Mouse (Mus musculus): ENCODE measurements at regions not wholly inside any gene's neighbourhood (a gene's known extent, or its start where the extent isn't known, plus 50 kb on each side); places are given as distances from the start of the nearest gene placed in this dataset.

DNA sequence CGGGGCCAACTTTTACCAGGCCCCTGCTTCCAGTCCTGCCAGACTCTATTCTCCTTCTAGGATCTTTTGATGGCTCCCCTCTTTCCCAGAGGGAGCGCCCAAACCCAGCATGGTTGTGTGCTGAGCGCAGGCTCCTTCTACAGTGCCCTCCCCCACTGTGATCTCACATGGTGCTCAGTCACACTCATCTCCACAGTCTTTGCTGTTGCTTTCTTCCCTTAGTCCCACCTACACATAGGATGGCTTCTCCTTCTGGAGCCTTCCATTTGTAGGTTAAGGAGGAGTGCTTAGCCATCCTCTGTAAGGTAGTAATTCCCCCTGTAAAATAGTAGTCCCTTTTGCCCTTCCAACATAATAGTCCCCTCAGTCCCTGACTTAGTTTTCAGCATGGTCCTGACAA is 222.2 kb upstream of the Zfp64 start:
- no peaks in the 10 kb centered on the region for H3K4me1 ChIP-seq (ENCODE audit: insufficient read depth)
- no peaks in the 10 kb centered on the region for H3K27me3 ChIP-seq (ENCODE audit: insufficient read depth, low read length)
- TF ChIP-seq CTCF (IDR thresholded peaks at IDR 0.05; ENCODE audit: low read depth), result no peak
- H3K9me3 ChIP-seq (ENCODE audit: low read depth, low read length), result no peaks in the 10 kb centered on the region
- H3K4me3 ChIP-seq (ENCODE audit: low read depth, low read length), result no peak overlapping the region
- no peak for ATAC-seq (ENCODE audit: insufficient read depth)
- H3K27ac ChIP-seq (ENCODE audit: low read depth), result no peak overlapping the region
- DNase-seq, result no peak
- H3K9ac ChIP-seq, result no peak overlapping the region
- 88% methylated on average over 3 of the region's 3 CpGs for WGBS
- H3K4me2 ChIP-seq, result no peak overlapping the region
- no peaks in the 10 kb centered on the region for H3K36me3 ChIP-seq (ENCODE audit: insufficient read depth)

DNA sequence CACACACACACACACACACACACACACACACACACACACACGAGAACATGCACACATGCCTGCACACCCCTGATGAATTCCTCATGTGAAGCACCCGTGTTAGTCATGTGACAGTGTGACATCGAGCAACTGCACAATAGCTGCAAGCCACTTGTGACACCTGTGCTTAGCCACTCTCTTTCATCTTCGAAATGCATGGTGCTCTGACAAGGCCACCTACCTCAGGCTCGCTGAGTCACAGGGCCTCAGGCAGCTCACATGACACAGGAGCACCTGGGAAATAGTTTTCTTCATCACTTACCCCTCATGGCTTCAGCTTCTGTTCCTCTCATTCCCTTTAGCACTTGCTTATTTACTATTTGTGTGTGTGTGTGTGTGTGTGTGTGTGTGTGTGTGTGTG is 213.4 kb upstream of the Zfp64 start:
- no peaks in the 10 kb centered on the region for H3K4me1 ChIP-seq (ENCODE audit: insufficient read depth)
- H3K9me3 ChIP-seq (ENCODE audit: low read depth, low read length), result no peaks in the 10 kb centered on the region
- H3K27ac ChIP-seq (ENCODE audit: low read depth), result no peak overlapping the region
- no peak overlapping the region for H3K4me2 ChIP-seq
- DNase-seq, result no peak
- TF ChIP-seq CTCF (IDR thresholded peaks at IDR 0.05; ENCODE audit: low read depth), result no peak
- no peaks in the 10 kb centered on the region for H3K27me3 ChIP-seq (ENCODE audit: insufficient read depth, low read length)
- no peak for ATAC-seq (ENCODE audit: insufficient read depth)
- WGBS, result 65% methylated on average over 5 of the region's 5 CpGs
- no peak overlapping the region for H3K9ac ChIP-seq
- H3K4me3 ChIP-seq (ENCODE audit: low read depth, low read length), result no peak overlapping the region
- H3K36me3 ChIP-seq (ENCODE audit: insufficient read depth), result no peaks in the 10 kb centered on the region

DNA sequence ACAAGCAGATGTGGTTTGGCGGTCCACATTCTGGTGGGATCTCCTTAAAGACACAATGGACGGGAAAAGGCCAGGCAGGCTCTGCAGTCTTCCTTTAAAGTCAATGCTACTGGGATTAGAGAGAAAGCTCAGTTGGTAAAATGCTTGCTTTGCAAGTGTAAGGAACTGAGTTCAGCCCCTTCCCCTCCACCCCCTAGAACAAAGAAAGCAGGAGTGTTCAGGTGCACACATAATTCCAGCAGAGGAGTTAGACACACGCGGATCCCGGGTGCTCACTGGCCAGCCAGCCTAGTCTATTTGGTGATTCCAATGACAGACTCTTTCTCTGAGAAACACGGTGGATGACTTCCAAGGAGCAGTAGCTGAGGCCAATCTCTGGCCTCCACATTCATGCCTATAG is 213.0 kb upstream of the Zfp64 start:
- Histone ChIP-seq H3K27me3 (ENCODE audit: insufficient read depth, low read length) (no peaks in the 10 kb centered on the region), H3K4me3 (ENCODE audit: low read depth, low read length) (no peak overlapping the region), H3K9me3 (ENCODE audit: low read depth, low read length) (no peaks in the 10 kb centered on the region), H3K27ac (ENCODE audit: low read depth) (no peak overlapping the region), H3K9ac (no peak overlapping the region), H3K4me1 (ENCODE audit: insufficient read depth) (no peaks in the 10 kb centered on the region), H3K36me3 (ENCODE audit: insufficient read depth) (no peaks in the 10 kb centered on the region), H3K4me2 (no peak overlapping the region)
- ATAC-seq (ENCODE audit: insufficient read depth), result no peak
- WGBS, result 69% methylated on average over 6 of the region's 6 CpGs
- no peak for TF ChIP-seq CTCF (IDR thresholded peaks at IDR 0.05; ENCODE audit: low read depth)
- no peak for DNase-seq

GRCm38 (mm10) chr2:169161651-169162050 is 206.3 kb upstream of the Zfp64 start:
- no peaks in the 10 kb centered on the region for H3K9me3 ChIP-seq (ENCODE audit: low read depth, low read length)
- 0 out of 2 replicates have a peak, but pooled peaks cover 3% of the 10 kb centered on the region for H3K4me1 ChIP-seq (ENCODE audit: insufficient read depth)
- no peak overlapping the region for H3K4me2 ChIP-seq
- ATAC-seq (ENCODE audit: insufficient read depth) (no peak), DNase-seq (peak; percentile 27)
- H3K27ac ChIP-seq (ENCODE audit: low read depth), result no peak overlapping the region
- no peaks in the 10 kb centered on the region for H3K27me3 ChIP-seq (ENCODE audit: insufficient read depth, low read length)
- H3K36me3 ChIP-seq (ENCODE audit: insufficient read depth), result no peaks in the 10 kb centered on the region
- WGBS, result 57% methylated on average over 8 of the region's 8 CpGs
- no peak overlapping the region for H3K9ac ChIP-seq
- TF ChIP-seq CTCF (IDR thresholded peaks at IDR 0.05; ENCODE audit: low read depth), result peak; percentile 14; the same call in 1 of the 2 replicates
- H3K4me3 ChIP-seq (ENCODE audit: low read depth, low read length), result no peak overlapping the region

GRCm38 (mm10) chr2:169158760-169159159 is 203.4 kb upstream of the Zfp64 start:
- H3K4me3 ChIP-seq (ENCODE audit: low read depth, low read length), result 0 out of 2 replicates have a peak overlapping the region, but pooled peaks have one; percentile 3
- H3K9ac ChIP-seq, result no peak overlapping the region; the same call in 1 of the 2 replicates

DNA sequence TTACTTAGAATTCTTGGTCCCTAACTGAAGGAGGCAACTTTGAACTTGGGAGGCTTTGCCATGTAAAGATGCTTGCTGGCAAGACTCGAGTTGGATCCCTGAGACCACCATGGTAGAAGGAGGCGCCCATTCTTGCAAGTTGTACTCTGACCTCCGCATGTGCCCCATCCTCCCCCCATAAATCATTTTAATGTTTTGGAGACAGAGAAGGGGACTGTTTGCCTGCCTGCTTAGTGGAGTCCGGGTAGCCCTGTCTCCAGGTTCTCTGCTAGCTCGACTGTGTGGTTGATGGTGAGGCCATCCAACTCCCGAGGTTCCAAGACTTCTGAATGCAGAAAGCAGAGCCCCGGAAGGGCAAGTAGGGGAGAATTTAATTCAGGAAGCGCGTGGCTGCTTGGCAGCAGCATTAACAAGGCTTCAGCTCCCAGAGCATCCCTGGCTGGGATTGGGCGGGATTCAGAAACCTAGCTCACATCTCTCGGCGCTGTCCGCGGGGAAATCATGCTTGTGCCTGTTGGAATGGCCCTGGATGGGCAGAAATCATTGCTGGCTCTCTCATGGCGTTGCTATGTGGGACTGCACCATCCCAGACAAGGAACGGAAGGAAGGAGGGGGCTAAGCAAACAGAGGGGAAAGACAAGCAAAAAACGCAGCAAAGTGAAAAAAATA is 202.8 kb upstream of the Zfp64 start:
- peak; percentile 62 for ATAC-seq (ENCODE audit: insufficient read depth)
- Histone ChIP-seq H3K9ac (peak overlapping the region; percentile 18; the same call in 1 of the 2 replicates), H3K4me2 (peak overlapping the region; percentile 46), H3K9me3 (ENCODE audit: low read depth, low read length) (no peaks in the 10 kb centered on the region), H3K36me3 (ENCODE audit: insufficient read depth) (no peaks in the 10 kb centered on the region), H3K4me1 (ENCODE audit: insufficient read depth) (0 out of 2 replicates have a peak, but pooled peaks cover 3% of the 10 kb centered on the region), H3K27ac (ENCODE audit: low read depth) (no peak overlapping the region), H3K27me3 (ENCODE audit: insufficient read depth, low read length) (no peaks in the 10 kb centered on the region), H3K4me3 (ENCODE audit: low read depth, low read length) (0 out of 2 replicates have a peak overlapping the region, but pooled peaks have one; percentile 3)
- TF ChIP-seq CTCF (IDR thresholded peaks at IDR 0.05; ENCODE audit: low read depth), result no peak
- WGBS, result 29% methylated on average over 17 of the region's 17 CpGs
- DNase-seq, result peak; percentile 66

More at GRCm38 (mm10) chr2:169158760-169159159, 203.4 kb upstream of the Zfp64 start:
- ATAC-seq (ENCODE audit: insufficient read depth) (no peak), DNase-seq (no peak)
- TF ChIP-seq CTCF (IDR thresholded peaks at IDR 0.05; ENCODE audit: low read depth), result no peak
- Histone ChIP-seq H3K27ac (ENCODE audit: low read depth) (no peak overlapping the region), H3K36me3 (ENCODE audit: insufficient read depth) (no peaks in the 10 kb centered on the region), H3K4me1 (ENCODE audit: insufficient read depth) (0 out of 2 replicates have a peak, but pooled peaks cover 3% of the 10 kb centered on the region), H3K9me3 (ENCODE audit: low read depth, low read length) (no peaks in the 10 kb centered on the region), H3K4me2 (peak overlapping the region; percentile 46), H3K27me3 (ENCODE audit: insufficient read depth, low read length) (no peaks in the 10 kb centered on the region)
- 39% methylated on average over 11 of the region's 11 CpGs for WGBS

GRCm38 (mm10) chr2:169156908-169157307 is 201.5 kb upstream of the Zfp64 start:
- ATAC-seq (ENCODE audit: insufficient read depth) (no peak), DNase-seq (peak; percentile 40)
- 36% methylated on average over 8 of the region's 8 CpGs for WGBS
- no peak for TF ChIP-seq CTCF (IDR thresholded peaks at IDR 0.05; ENCODE audit: low read depth)
- H3K9me3 ChIP-seq (ENCODE audit: low read depth, low read length), result no peaks in the 10 kb centered on the region
- no peaks in the 10 kb centered on the region for H3K27me3 ChIP-seq (ENCODE audit: insufficient read depth, low read length)
- H3K4me1 ChIP-seq (ENCODE audit: insufficient read depth), result 0 out of 2 replicates have a peak, but pooled peaks cover 3% of the 10 kb centered on the region
- no peak overlapping the region for H3K4me3 ChIP-seq (ENCODE audit: low read depth, low read length)
- H3K27ac ChIP-seq (ENCODE audit: low read depth), result no peak overlapping the region
- no peak overlapping the region for H3K4me2 ChIP-seq
- no peaks in the 10 kb centered on the region for H3K36me3 ChIP-seq (ENCODE audit: insufficient read depth)
- no peak overlapping the region for H3K9ac ChIP-seq

Measured in lung, embryonic 14.5 days (tissue).